Mouse (Mus musculus) MEL (cell line): ENCODE measurements at regions not wholly inside any gene's neighbourhood (a gene's known extent, or its start where the extent isn't known, plus 50 kb on each side); places are given as distances from the start of the nearest gene placed in this dataset.

ENCODE experiments used
- DNase-seq: peaks from one replicate; pipeline ENCODE4 v3.0.0; 2011; ENCODE audit warnings: low read depth, low spot score
- H3K27ac ChIP-seq: 2 replicates; pipeline ENCODE4 v1.5.1; 2012; ENCODE audit warnings: low read depth, mild to moderate bottlenecking, control low read depth, low read length, moderate library complexity; ENCODE audit not compliant: control insufficient read depth
- H3K27me3 ChIP-seq, 2 experiments: fragments of 150-350 bp in 1 of 2; sonication (generic) in 1 of 2; 2 replicates each; pipeline ENCODE4 v1.6.1; 2012; ENCODE audit warnings: low read length in 2 of 2, mild to moderate bottlenecking in 2 of 2, improper control_type of control experiment in 1 of 2, moderate library complexity in 1 of 2; ENCODE audit not compliant: insufficient read depth in 2 of 2, control insufficient read depth in 1 of 2
- H3K36me3 ChIP-seq, 2 experiments: 2 replicates each; pipeline ENCODE4 v1.6.1; 2012 to 2014; ENCODE audit warnings: low read length in 2 of 2, improper control_type of control experiment in 1 of 2, inconsistent platforms in 1 of 2, mild to moderate bottlenecking in 1 of 2; ENCODE audit not compliant: insufficient read depth in 2 of 2, control insufficient read depth in 1 of 2
- H3K4me1 ChIP-seq, 2 experiments: fragments of 150-350 bp in 1 of 2; sonication (generic) in 1 of 2; 2 replicates each; pipeline ENCODE4 v1.6.1; 2012; ENCODE audit warnings: low read length in 2 of 2, improper control_type of control experiment in 1 of 2, mild to moderate bottlenecking in 1 of 2; ENCODE audit not compliant: insufficient read depth in 2 of 2, control insufficient read depth in 1 of 2
- H3K4me3 ChIP-seq, 2 experiments: fragments of 150-350 bp in 1 of 2; sonication (generic) in 1 of 2; 2 replicates each; pipeline ENCODE4 v1.5.1; 2012; ENCODE audit warnings: low read depth in 2 of 2, low read length in 2 of 2, mild to moderate bottlenecking in 2 of 2, moderate library complexity in 2 of 2, control low read depth in 1 of 2, improper control_type of control experiment in 1 of 2; ENCODE audit not compliant: control insufficient read depth in 1 of 2, insufficient read depth in 1 of 2
- H3K79me2 ChIP-seq: 2 replicates; pipeline ENCODE4 v1.6.1; 2012; ENCODE audit warnings: mild to moderate bottlenecking, low read length, moderate library complexity; ENCODE audit not compliant: control insufficient read depth, poor library complexity, insufficient read depth
- H3K9ac ChIP-seq: 2 replicates; pipeline ENCODE4 v1.6.1; 2012; ENCODE audit warnings: low read depth, mild to moderate bottlenecking, control low read depth, low read length, moderate library complexity; ENCODE audit not compliant: control insufficient read depth, poor library complexity, severe bottlenecking
- H3K9me3 ChIP-seq: fragments of 150-350 bp; sonication (generic); replicated peaks from 2 replicates; pipeline ENCODE4 v1.6.1; 2012; ENCODE audit warnings: mild to moderate bottlenecking, low read length, improper control_type of control experiment, moderate library complexity; ENCODE audit not compliant: insufficient read depth
- CHD1 ChIP-seq: IDR thresholded peaks from 2 replicates; pipeline ENCODE4 v1.6.1; 2012; ENCODE audit warnings: low read depth, mild to moderate bottlenecking, inconsistent platforms, low read length, improper control_type of control experiment
- CHD2 ChIP-seq: IDR thresholded peaks from 2 replicates; pipeline ENCODE4 v1.6.1; 2011; ENCODE audit warnings: low read length, improper control_type of control experiment
- CTCF ChIP-seq, 3 experiments: IDR thresholded peaks in 2 of 3; conservative IDR thresholded peaks in 1 of 3; 2 replicates each; pipeline ENCODE4 v1.5.1; 2011 to 2012; ENCODE audit warnings: low read length in 3 of 3, low read depth in 2 of 3, mild to moderate bottlenecking in 2 of 3, improper control_type of control experiment in 1 of 3, inconsistent platforms in 1 of 3, mixed read lengths in 1 of 3, moderate library complexity in 1 of 3; ENCODE audit not compliant: control insufficient read depth in 1 of 3, insufficient read depth in 1 of 3, poor library complexity in 1 of 3, severe bottlenecking in 1 of 3
- E2F4 ChIP-seq: IDR thresholded peaks from 2 replicates; pipeline ENCODE4 v1.6.1; 2011; ENCODE audit warnings: low read depth, low read length, improper control_type of control experiment, borderline replicate concordance
- EP300 ChIP-seq, 2 experiments: IDR thresholded peaks; 2 replicates each; pipeline ENCODE4 v1.6.1; 2011; ENCODE audit warnings: improper control_type of control experiment in 2 of 2, low read length in 2 of 2, low read depth in 1 of 2, mild to moderate bottlenecking in 1 of 2
- ETS1 ChIP-seq: IDR thresholded peaks from 2 replicates; pipeline ENCODE4 v1.6.1; 2012; ENCODE audit warnings: low read depth, mild to moderate bottlenecking, inconsistent platforms, low read length, improper control_type of control experiment, moderate library complexity
- JUND ChIP-seq: IDR thresholded peaks from 2 replicates; pipeline ENCODE4 v1.6.1; 2011; ENCODE audit warnings: low read depth, mild to moderate bottlenecking, improper control_type of control experiment, low read length
- KAT2A ChIP-seq: conservative IDR thresholded peaks from 2 replicates; pipeline ENCODE4 v1.6.1; 2012; ENCODE audit warnings: low read depth, low read length, improper control_type of control experiment, inconsistent platforms
- MAX ChIP-seq: IDR thresholded peaks from 2 replicates; pipeline ENCODE4 v1.6.1; 2011; ENCODE audit warnings: low read length, improper control_type of control experiment
- MEF2A ChIP-seq: IDR thresholded peaks from 2 replicates; pipeline ENCODE4 v1.6.1; 2014; ENCODE audit warnings: low read depth, mild to moderate bottlenecking, inconsistent platforms, low read length, improper control_type of control experiment; ENCODE audit not compliant: poor library complexity, insufficient replicate concordance, severe bottlenecking; ENCODE audit errors: extremely low read depth
- MXI1 ChIP-seq: IDR thresholded peaks from 2 replicates; pipeline ENCODE4 v1.6.1; 2011; ENCODE audit warnings: mild to moderate bottlenecking, low read depth, low read length, improper control_type of control experiment
- MYB ChIP-seq: IDR thresholded peaks from 2 replicates; pipeline ENCODE4 v1.6.1; 2011; ENCODE audit warnings: mild to moderate bottlenecking, low read depth, low read length, improper control_type of control experiment
- NELFE ChIP-seq: IDR thresholded peaks from 2 replicates; pipeline ENCODE4 v1.6.1; 2011; ENCODE audit warnings: low read depth, low read length, improper control_type of control experiment
- POLR2A ChIP-seq, 2 experiments: IDR thresholded peaks; 2 replicates each; pipeline ENCODE4 v1.6.1; 2011 to 2012; ENCODE audit warnings: low read length in 2 of 2, mild to moderate bottlenecking in 2 of 2, control low read depth in 1 of 2, improper control_type of control experiment in 1 of 2, low read depth in 1 of 2, moderate library complexity in 1 of 2; ENCODE audit not compliant: control insufficient read depth in 1 of 2, insufficient read depth in 1 of 2, poor library complexity in 1 of 2
- POLR2AphosphoS2 ChIP-seq: IDR thresholded peaks from 2 replicates; pipeline ENCODE4 v1.6.1; 2011; ENCODE audit warnings: low read length, improper control_type of control experiment
- POLR2AphosphoS5 ChIP-seq: IDR thresholded peaks from 2 replicates; pipeline ENCODE4 v1.6.1; 2012; ENCODE audit warnings: low read depth, borderline replicate concordance, mild to moderate bottlenecking, inconsistent platforms, low read length, moderate library complexity, mixed read lengths
- RAD21 ChIP-seq: IDR thresholded peaks from 2 replicates; pipeline ENCODE4 v1.6.1; 2011; ENCODE audit warnings: mild to moderate bottlenecking, low read depth, low read length, improper control_type of control experiment
- SIN3A ChIP-seq: IDR thresholded peaks from 2 replicates; pipeline ENCODE4 v1.6.1; 2012; ENCODE audit warnings: low read length, improper control_type of control experiment, inconsistent platforms
- SMC3 ChIP-seq: IDR thresholded peaks from 2 replicates; pipeline ENCODE4 v1.6.1; 2011; ENCODE audit warnings: low read depth, low read length, improper control_type of control experiment
- UBTF ChIP-seq: IDR thresholded peaks from 2 replicates; pipeline ENCODE4 v1.6.1; 2012; ENCODE audit warnings: low read depth, mild to moderate bottlenecking, inconsistent platforms, low read length, improper control_type of control experiment, moderate library complexity, borderline replicate concordance; ENCODE audit not compliant: insufficient read depth
- ZC3H11A ChIP-seq: IDR thresholded peaks from 2 replicates; pipeline ENCODE4 v1.6.1; 2012; ENCODE audit warnings: low read depth, mild to moderate bottlenecking, inconsistent platforms, low read length, improper control_type of control experiment
- ZMIZ1 ChIP-seq: IDR thresholded peaks from 2 replicates; pipeline ENCODE4 v1.6.1; 2012; ENCODE audit warnings: low read depth, mild to moderate bottlenecking, inconsistent platforms, low read length, improper control_type of control experiment, moderate library complexity

- DNase-seq: no peak
- H3K9ac ChIP-seq: no peak overlapping the region
- H3K9me3 ChIP-seq: no peaks in the 10 kb centered on the region
- H3K4me1 ChIP-seq: no peaks in the 10 kb centered on the region
- H3K27ac ChIP-seq: no peak overlapping the region
- no peak for TF ChIP-seq POLR2AphosphoS2
- no peak for TF ChIP-seq MYB
- no peak for TF ChIP-seq KAT2A
- no peak for TF ChIP-seq SMC3
- no peak for TF ChIP-seq MXI1
- TF ChIP-seq ZC3H11A: no peak
- TF ChIP-seq CHD2: no peak
- no peak for TF ChIP-seq POLR2AphosphoS5
- no peak for TF ChIP-seq MEF2A
- no peak for TF ChIP-seq JUND
- TF ChIP-seq SIN3A: no peak
- TF ChIP-seq ETS1: no peak
- no peak for TF ChIP-seq MAX
- no peak for TF ChIP-seq POLR2A (IDR thresholded peaks at IDR 0.05; ENCODE audit: control insufficient read depth in 1 of 2, insufficient read depth in 1 of 2, low read depth in 1 of 2, low read length in 2 of 2, poor library complexity in 1 of 2)
- no peaks in the 10 kb centered on the region for H3K36me3 ChIP-seq
- H3K27me3 ChIP-seq: no peaks in the 10 kb centered on the region
- H3K79me2 ChIP-seq: no peaks in the 10 kb centered on the region
- H3K4me3 ChIP-seq: no peak overlapping the region
Observed at GRCm38 (mm10) chr2:117418711-117419110, 75.9 kb upstream of the Rasgrp1 start.

- TF ChIP-seq UBTF (no peak), CHD1 (no peak), CTCF (IDR thresholded peaks at IDR 0.05 in 2 of 3, conservative IDR thresholded peaks at IDR 0.05 in 1 of 3; ENCODE audit: control insufficient read depth in 1 of 3, insufficient read depth in 1 of 3, low read depth in 2 of 3, low read length in 3 of 3, poor library complexity in 1 of 3, severe bottlenecking in 1 of 3) (no peak), E2F4 (no peak), KAT2A (no peak), NELFE (no peak), EP300 (IDR thresholded peaks at IDR 0.05; ENCODE audit: low read depth in 1 of 2, low read length in 2 of 2) (no peak), ZMIZ1 (no peak), RAD21 (no peak), MXI1 (no peak), MYB (no peak), JUND (no peak)
- Histone ChIP-seq H3K27me3 (no peaks in the 10 kb centered on the region), H3K9me3 (no peaks in the 10 kb centered on the region), H3K4me3 (no peak overlapping the region), H3K9ac (no peak overlapping the region), H3K79me2 (no peaks in the 10 kb centered on the region), H3K27ac (no peak overlapping the region), H3K36me3 (no peaks in the 10 kb centered on the region), H3K4me1 (no peaks in the 10 kb centered on the region)
- no peak for DNase-seq
Observed at GRCm38 (mm10) chr2:117421376-117421775, 78.6 kb upstream of the Rasgrp1 start.
